26 mouse cellular contexts compared by ENCODE assay signal in genomic region chr3:114547218-114547617, GRCm38 (mm10).
DNase-seq lines count a peak whose midpoint lies in the region; ATAC-seq lines count a peak whose summit lies in the region.
"Had no signal": no experiment of that assay in that cellular context is flagged by ENCODE, and none has a peak within 500 bp of the region (broad histone marks: within the 10 kb centered on the region; RNA-seq: fewer than 3 reads in every experiment).

No protein-coding gene starts in this region.

- H3K4me3 ChIP-seq in hindbrain, embryonic 14.5 days (replicated peaks; ENCODE audit: low read length), result no peak overlapping the region
- no peak overlapping the region for H3K4me3 ChIP-seq in hindbrain, embryonic 12.5 days
- H3K4me3 ChIP-seq in midbrain, embryonic 13.5 days (replicated peaks), result no peak overlapping the region
- no peak overlapping the region for H3K4me3 ChIP-seq in midbrain, embryonic 16.5 days (ENCODE audit: low read depth, low read length)
- H3K4me3 ChIP-seq: forebrain, embryonic 13.5 days; heart, embryonic 15.5 days; kidney, embryonic 15.5 days; limb, embryonic 12.5 days; neural tube, embryonic 13.5 days had no signal

- H3K27me3 ChIP-seq in hindbrain, embryonic 14.5 days (ENCODE audit: control insufficient read depth, insufficient read depth, low read length), result no peaks in the 10 kb centered on the region
- H3K27me3 ChIP-seq in hindbrain, embryonic 12.5 days, result no peaks in the 10 kb centered on the region
- no peaks in the 10 kb centered on the region for H3K27me3 ChIP-seq in midbrain, embryonic 13.5 days
- H3K27me3 ChIP-seq in midbrain, embryonic 16.5 days (ENCODE audit: control insufficient read depth, insufficient read depth, low read depth, low read length), result no peaks in the 10 kb centered on the region
- H3K27me3 ChIP-seq: forebrain, embryonic 13.5 days; heart, embryonic 15.5 days; kidney, embryonic 15.5 days; limb, embryonic 12.5 days; neural tube, embryonic 13.5 days had no signal

- H3K4me1 ChIP-seq in hindbrain, embryonic 14.5 days (replicated peaks; ENCODE audit: control insufficient read depth, insufficient read depth, low read length), result no peaks in the 10 kb centered on the region
- no peaks in the 10 kb centered on the region for H3K4me1 ChIP-seq in hindbrain, embryonic 12.5 days
- H3K4me1 ChIP-seq in midbrain, embryonic 13.5 days (replicated peaks), result no peaks in the 10 kb centered on the region
- H3K4me1 ChIP-seq in midbrain, embryonic 16.5 days (ENCODE audit: control insufficient read depth, insufficient read depth, low read length), result no peaks in the 10 kb centered on the region
- H3K4me1 ChIP-seq: forebrain, embryonic 13.5 days; heart, embryonic 15.5 days; kidney, embryonic 15.5 days; limb, embryonic 12.5 days; neural tube, embryonic 13.5 days had no signal

- no peak overlapping the region for H3K27ac ChIP-seq in hindbrain, embryonic 14.5 days
- no peak overlapping the region for H3K27ac ChIP-seq in hindbrain, embryonic 12.5 days
- no peak overlapping the region for H3K27ac ChIP-seq in midbrain, embryonic 13.5 days
- no peak overlapping the region for H3K27ac ChIP-seq in midbrain, embryonic 16.5 days (ENCODE audit: low read length)
- H3K27ac ChIP-seq: forebrain, embryonic 13.5 days; heart, embryonic 15.5 days; kidney, embryonic 15.5 days; limb, embryonic 12.5 days; macrophage; neural tube, embryonic 13.5 days had no signal

- no peak overlapping the region for H3K9ac ChIP-seq in hindbrain, embryonic 14.5 days
- H3K9ac ChIP-seq in hindbrain, embryonic 12.5 days, result no peak overlapping the region
- no peak overlapping the region for H3K9ac ChIP-seq in midbrain, embryonic 13.5 days (replicated peaks)
- H3K9ac ChIP-seq in midbrain, embryonic 16.5 days (ENCODE audit: low read depth, low read length), result no peak overlapping the region
- H3K9ac ChIP-seq: forebrain, embryonic 13.5 days; heart, embryonic 15.5 days; kidney, embryonic 15.5 days; limb, embryonic 12.5 days; liver, postnatal 0 days; neural tube, embryonic 13.5 days had no signal

- 62% methylated on average over 6 of the region's 6 CpGs for WGBS in hindbrain, embryonic 14.5 days
- WGBS in hindbrain, embryonic 12.5 days, result 61% methylated on average over 6 of the region's 6 CpGs
- WGBS in midbrain, embryonic 13.5 days, result 80% methylated on average over 6 of the region's 6 CpGs
- 78% methylated on average over 6 of the region's 6 CpGs for WGBS in midbrain, embryonic 16.5 days

- 0 out of 2 replicates have a peak, but pooled peaks have one; percentile 24 for ATAC-seq in hindbrain, embryonic 14.5 days (ENCODE audit: low FRiP score)
- ATAC-seq in hindbrain, embryonic 12.5 days (ENCODE audit: low FRiP score), result no peak
- ATAC-seq in midbrain, embryonic 13.5 days, result 0 out of 2 replicates have a peak, but pooled peaks have one; percentile 34
- ATAC-seq in midbrain, embryonic 16.5 days, result no peak
- ATAC-seq: forebrain, embryonic 13.5 days; liver, postnatal 0 days; lung, postnatal 0 days had no signal

- H3K4me2 ChIP-seq in hindbrain, embryonic 14.5 days (replicated peaks), result no peak overlapping the region
- H3K4me2 ChIP-seq in hindbrain, embryonic 12.5 days (replicated peaks), result no peak overlapping the region
- H3K4me2 ChIP-seq in midbrain, embryonic 13.5 days (replicated peaks), result no peak overlapping the region
- H3K4me2 ChIP-seq in midbrain, embryonic 16.5 days (ENCODE audit: low read length), result no peak overlapping the region
- H3K4me2 ChIP-seq: forebrain, embryonic 13.5 days; heart, embryonic 15.5 days; kidney, embryonic 15.5 days; limb, embryonic 12.5 days; liver, embryonic 11.5 days; neural tube, embryonic 13.5 days had no signal

- DNase-seq in cerebellum, postnatal 14 days, result peak; percentile 49 to 64
- DNase-seq in cerebellum, adult 11 months, result no peak
- DNase-seq in hindbrain, embryonic 14.5 days (ENCODE audit: low spot score), result no peak
- peak; percentile 52 for DNase-seq in testis, postnatal 10 days (ENCODE audit: low spot score)
- no peak for DNase-seq in testis, postnatal 14 days (ENCODE audit: low spot score)
- DNase-seq: adrenal gland, postnatal 10 days; cerebellum, postnatal 36 days; embryo, embryonic 11 days; gastrocnemius, postnatal 36 days; kidney, adult 11 months; kidney, postnatal 4 days; layer of hippocampus, adult 9-11 months; liver, postnatal 0 days; thymus, adult 18-20 months; thymus, postnatal 36 days had no signal

- no peaks in the 10 kb centered on the region for H3K36me3 ChIP-seq in hindbrain, embryonic 14.5 days (replicated peaks; ENCODE audit: control insufficient read depth, insufficient read depth)
- no peaks in the 10 kb centered on the region for H3K36me3 ChIP-seq in hindbrain, embryonic 12.5 days
- H3K36me3 ChIP-seq in midbrain, embryonic 13.5 days, result no peaks in the 10 kb centered on the region
- no peaks in the 10 kb centered on the region for H3K36me3 ChIP-seq in midbrain, embryonic 16.5 days (ENCODE audit: control insufficient read depth, insufficient read depth, low read length)
- H3K36me3 ChIP-seq: heart, embryonic 15.5 days; kidney, embryonic 15.5 days; limb, embryonic 12.5 days; neural tube, embryonic 13.5 days had no signal

- no peaks in the 10 kb centered on the region for H3K9me3 ChIP-seq in hindbrain, embryonic 14.5 days (ENCODE audit: control insufficient read depth, low read length)
- H3K9me3 ChIP-seq in hindbrain, embryonic 12.5 days (replicated peaks), result no peaks in the 10 kb centered on the region
- no peaks in the 10 kb centered on the region for H3K9me3 ChIP-seq in midbrain, embryonic 13.5 days
- H3K9me3 ChIP-seq in midbrain, embryonic 16.5 days (replicated peaks; ENCODE audit: control insufficient read depth, low read length, poor library complexity, severe bottlenecking), result no peaks in the 10 kb centered on the region
- H3K9me3 ChIP-seq: forebrain, embryonic 13.5 days; heart, embryonic 15.5 days; kidney, embryonic 15.5 days; limb, embryonic 12.5 days; neural tube, embryonic 13.5 days had no signal

Comparison
In these comparisons a context has a peak if more than half of its experiments do, and no peak if none do; other contexts are left out.
1. DNase-seq: peak in cerebellum, postnatal 14 days (2 of 2) and testis, postnatal 10 days (single experiment); none in cerebellum, adult 11 months (single experiment), hindbrain, embryonic 14.5 days (single experiment) and testis, postnatal 14 days (single experiment).
2. ATAC-seq: peak in hindbrain, embryonic 14.5 days (single experiment) and midbrain, embryonic 13.5 days (single experiment); none in hindbrain, embryonic 12.5 days (single experiment) and midbrain, embryonic 16.5 days (single experiment).